Mouse (Mus musculus) stomach, embryonic 14.5 days (tissue): ENCODE measurements around the gene Tor3a. TPM values are rescaled to one million over a fixed set of nuclear protein-coding genes. Genes with fewer than 3 reads are reported as not detected.

Experiments used
- ATAC-seq: fragments of 200-750 bp; cut with Nextera tagmentation; 2 replicates; pipeline ENCODE4 v1.8.0; 2017; ENCODE audit warnings: low read depth, moderate TSS enrichment; ENCODE audit not compliant: insufficient number of reproducible peaks, insufficient read depth, low FRiP score
- H3K27ac ChIP-seq: fragments of 300-500 bp; sonication (generic); 2 replicates; pipeline ENCODE4 v1.5.1; 2014; ENCODE audit warnings: mild to moderate bottlenecking, low read length, moderate library complexity, mixed read lengths
- H3K27me3 ChIP-seq: fragments of 300-500 bp; sonication (generic); 2 replicates; pipeline ENCODE4 v1.6.1; 2014; ENCODE audit warnings: low read length, control low read depth, mixed read lengths; ENCODE audit not compliant: control insufficient read depth, insufficient read depth
- H3K36me3 ChIP-seq: fragments of 300-500 bp; sonication (generic); 2 replicates; pipeline ENCODE4 v1.6.1; 2014; ENCODE audit warnings: mild to moderate bottlenecking, control low read depth, low read length, moderate library complexity, mixed read lengths; ENCODE audit not compliant: control insufficient read depth, insufficient read depth
- H3K4me1 ChIP-seq: fragments of 300-500 bp; sonication (generic); 2 replicates; pipeline ENCODE4 v1.6.1; 2014; ENCODE audit warnings: low read length, control low read depth, mixed read lengths; ENCODE audit not compliant: control insufficient read depth, insufficient read depth
- H3K4me2 ChIP-seq: fragments of 300-500 bp; sonication (generic); replicated peaks from 2 replicates; pipeline ENCODE4 v1.6.1; 2014; ENCODE audit warnings: low read depth, low read length, control low read depth
- H3K4me3 ChIP-seq: fragments of 300-500 bp; sonication (generic); 2 replicates; pipeline ENCODE4 v1.5.1; 2014; ENCODE audit warnings: low read depth, low read length, control low read depth
- H3K9ac ChIP-seq: fragments of 300-500 bp; sonication (generic); replicated peaks from 2 replicates; pipeline ENCODE4 v1.6.1; 2014; ENCODE audit warnings: low read depth, mild to moderate bottlenecking, control low read depth, low read length, moderate library complexity, mixed read lengths
- H3K9me3 ChIP-seq: fragments of 300-500 bp; sonication (generic); 2 replicates; pipeline ENCODE4 v1.6.1; 2016; ENCODE audit warnings: low read depth, low read length, control low read depth; ENCODE audit not compliant: control insufficient read depth
- WGBS: fragments of 180-500 bp; shearing (Covaris S2); extraction: QIAGEN DNeasy Blood & Tissue Kit; methylation state at CpG from one replicate; pipeline ENCODE4 v1.1.7; 2014; 5-methylcytosine and 5-hydroxymethylcytosine counted together
- polyA plus RNA-seq: library from polyadenylated mRNA; unstranded; fragments of >200 nt; fragmentation: Nextera tagmentation; extraction: Ambion mirVana; gene quantifications from 2 replicates; pipeline ENCODE4 v1.2.1, GENCODE M21; 2014

Gene Tor3a
- polyA plus RNA-seq, 1 experiment from 2014 or later, result 13.3 TPM

DNA sequence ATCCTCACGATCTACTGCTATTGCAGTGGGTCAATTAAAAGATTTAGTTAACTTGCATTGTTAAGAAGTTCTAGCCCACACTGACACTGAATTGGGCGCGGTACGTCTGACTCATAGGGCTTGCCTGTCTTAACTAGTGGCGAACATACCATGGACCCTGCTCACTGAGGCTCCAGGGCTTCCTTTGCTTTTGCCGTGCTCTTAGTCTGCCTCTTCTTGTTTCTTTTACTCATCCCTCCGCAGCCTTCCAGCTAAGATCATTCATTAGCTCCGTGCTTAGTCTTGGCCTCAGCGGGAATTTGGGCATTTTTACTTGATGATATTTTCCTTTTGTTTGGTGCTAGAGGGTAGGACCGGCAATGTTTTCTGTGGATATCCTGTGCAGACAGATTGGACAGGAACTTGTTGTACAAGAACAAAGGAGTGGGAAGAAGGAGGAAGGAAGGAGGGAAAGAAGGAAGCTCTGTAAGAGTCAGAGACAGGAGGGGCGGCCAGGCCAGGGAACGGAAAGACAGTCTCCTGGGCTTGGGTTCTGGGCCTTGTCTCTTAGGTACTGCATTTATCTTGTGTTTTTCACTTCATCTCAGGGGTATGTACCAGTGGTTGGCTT, 57.1 kb downstream of the Tor3a start:
- WGBS, result 43% methylated on average over 12 of the region's 12 CpGs
- peak overlapping the region; percentile 52; the same call in 1 of the 2 replicates for H3K27ac ChIP-seq
- H3K4me3 ChIP-seq, result no peak overlapping the region

DNA sequence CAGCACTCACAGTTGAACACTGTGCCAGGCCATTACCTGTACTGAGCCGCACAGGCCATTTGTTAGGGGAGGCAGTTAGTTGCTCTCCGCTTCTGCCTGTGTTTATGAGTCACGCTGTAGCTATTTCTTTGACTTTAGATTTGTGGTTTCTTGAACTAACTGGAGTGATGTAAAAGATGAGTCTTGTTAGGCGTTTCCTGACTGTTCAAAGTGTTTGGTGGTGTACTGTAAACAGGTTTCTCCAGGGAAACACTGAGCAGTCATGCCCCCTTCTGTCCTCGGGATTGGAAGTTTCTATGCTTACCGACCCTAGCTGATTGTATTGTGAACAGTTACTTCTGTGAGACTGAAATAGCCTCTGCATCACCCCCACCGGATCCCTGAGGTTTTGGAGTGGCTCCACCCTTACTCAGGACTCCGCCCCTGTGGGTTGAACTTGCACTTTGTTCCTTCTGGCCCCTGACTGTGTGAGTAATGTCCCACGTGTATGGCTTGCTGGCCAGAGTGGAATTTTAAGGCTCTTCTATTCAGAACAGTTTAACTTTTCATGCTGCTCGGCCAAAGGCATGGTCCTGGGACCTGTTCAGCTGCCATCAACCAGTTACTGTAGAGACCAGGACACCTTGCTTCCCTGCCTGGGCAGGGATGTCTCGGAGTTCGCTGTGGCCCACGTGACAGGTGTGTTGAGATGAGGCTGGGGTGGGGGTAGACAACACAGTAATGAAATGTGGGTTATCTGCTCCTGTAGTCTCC, 58.6 kb downstream of the Tor3a start:
- ATAC-seq, result peak; percentile 80
- Histone ChIP-seq H3K4me2 (peak overlapping the region; percentile 1; the same call in 1 of the 2 replicates), H3K9me3 (no peaks in the 10 kb centered on the region), H3K27me3 (no peaks in the 10 kb centered on the region), H3K9ac (no peak overlapping the region), H3K4me1 (peaks cover 15% of the 10 kb centered on the region), H3K27ac (peak overlapping the region; percentile 55), H3K4me3 (peak overlapping the region; percentile 1; the same call in 1 of the 2 replicates), H3K36me3 (no peaks in the 10 kb centered on the region)
- 19% methylated on average over 13 of the region's 13 CpGs for WGBS

More for the DNA sequence above, 57.1 kb downstream of the Tor3a start:
- peaks cover 15% of the 10 kb centered on the region for H3K4me1 ChIP-seq
- no peaks in the 10 kb centered on the region for H3K27me3 ChIP-seq
- H3K4me2 ChIP-seq, result 0 out of 2 replicates have a peak overlapping the region, but pooled peaks have one; percentile 16
- no peak for ATAC-seq
- no peak overlapping the region for H3K9ac ChIP-seq
- no peaks in the 10 kb centered on the region for H3K9me3 ChIP-seq
- H3K36me3 ChIP-seq, result no peaks in the 10 kb centered on the region

DNA sequence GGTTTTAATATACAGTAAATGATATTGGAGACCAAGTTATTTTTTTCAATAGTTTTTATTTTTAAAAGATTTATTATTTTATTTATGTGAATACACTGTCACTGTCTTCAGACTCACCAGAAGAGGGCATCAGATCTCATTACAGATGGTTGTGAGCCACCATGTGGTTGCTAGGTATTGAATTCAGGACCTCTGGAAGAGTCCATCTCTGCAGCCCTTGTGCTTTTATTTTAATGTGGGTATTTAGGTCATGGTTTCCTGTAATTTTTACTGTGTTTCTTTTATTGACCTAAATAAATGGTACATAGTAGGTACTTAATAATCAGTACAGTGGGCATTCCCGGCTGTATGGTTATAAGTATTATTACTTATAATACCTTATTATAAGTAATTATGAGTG, 59.4 kb downstream of the Tor3a start:
- H3K4me3 ChIP-seq, result no peak overlapping the region
- H3K9me3 ChIP-seq, result no peaks in the 10 kb centered on the region
- H3K4me1 ChIP-seq, result peaks cover 15% of the 10 kb centered on the region
- no peak overlapping the region for H3K4me2 ChIP-seq
- no peak overlapping the region for H3K27ac ChIP-seq
- WGBS, result 93% methylated on average over 1 of the region's 1 CpGs
- H3K36me3 ChIP-seq, result no peaks in the 10 kb centered on the region
- no peak overlapping the region for H3K9ac ChIP-seq
- H3K27me3 ChIP-seq, result no peaks in the 10 kb centered on the region
- no peak for ATAC-seq

DNA sequence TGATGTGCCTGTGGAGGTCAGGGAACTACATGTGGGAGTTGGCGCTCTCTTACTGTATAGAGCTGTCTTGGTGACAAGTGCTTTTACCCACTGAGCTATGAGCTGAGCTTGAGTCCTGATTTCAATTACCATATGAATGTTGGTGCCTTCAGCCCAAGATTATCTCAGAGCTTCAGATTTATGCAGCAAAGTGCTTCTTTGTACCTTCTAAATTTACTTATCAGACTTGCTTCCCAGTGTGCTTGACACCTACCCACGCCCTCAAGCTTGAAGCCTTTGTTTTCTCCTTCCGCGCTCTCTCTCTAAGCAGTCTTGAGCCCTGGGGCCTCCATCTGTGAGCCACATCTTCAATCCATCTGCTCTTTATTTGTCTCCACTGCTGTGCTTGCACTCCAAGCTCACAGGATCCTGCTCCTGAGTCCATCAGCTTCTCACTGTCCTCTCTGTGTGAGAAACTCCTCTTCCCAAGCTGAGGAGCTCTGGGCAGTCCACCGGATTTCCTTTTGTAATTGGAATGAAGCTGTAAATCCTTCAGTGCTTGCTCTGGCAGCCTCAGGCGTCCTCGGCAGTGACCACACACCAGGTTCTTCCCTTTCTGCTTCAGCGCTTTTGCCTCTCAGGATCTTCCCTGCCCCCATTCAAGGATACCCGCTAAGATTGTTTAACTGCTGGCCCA, 60.2 kb downstream of the Tor3a start:
- Histone ChIP-seq H3K9ac (no peak overlapping the region), H3K4me3 (no peak overlapping the region), H3K4me1 (peaks cover 15% of the 10 kb centered on the region), H3K4me2 (no peak overlapping the region), H3K36me3 (no peaks in the 10 kb centered on the region), H3K9me3 (no peaks in the 10 kb centered on the region), H3K27me3 (no peaks in the 10 kb centered on the region), H3K27ac (no peak overlapping the region; the same call in 1 of the 2 replicates)
- no peak for ATAC-seq
- WGBS, result 37% methylated on average over 9 of the region's 9 CpGs

DNA sequence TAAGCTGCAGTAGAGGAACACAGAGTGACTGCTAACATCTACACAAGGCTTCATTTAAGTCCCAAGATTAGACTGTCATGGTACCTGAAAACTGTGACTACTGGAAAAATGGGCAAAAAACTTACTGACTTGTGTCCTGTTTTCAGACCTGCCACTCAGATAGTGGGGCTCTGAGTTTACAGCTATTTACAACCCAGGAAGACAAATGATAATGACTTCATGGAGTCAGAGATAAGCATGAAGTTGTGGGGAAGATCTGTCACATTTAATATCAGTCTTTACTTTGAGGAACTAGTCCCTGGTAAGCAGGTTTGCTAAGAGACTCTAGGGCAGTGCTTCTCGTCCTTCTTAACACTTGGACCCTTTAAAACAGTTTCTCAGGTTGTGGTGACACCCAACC, 63.9 kb downstream of the Tor3a start:
- Histone ChIP-seq H3K4me1 (peaks cover 6% of the 10 kb centered on the region), H3K4me3 (no peak overlapping the region), H3K36me3 (no peaks in the 10 kb centered on the region), H3K27ac (no peak overlapping the region), H3K9ac (no peak overlapping the region), H3K27me3 (no peaks in the 10 kb centered on the region), H3K9me3 (no peaks in the 10 kb centered on the region), H3K4me2 (no peak overlapping the region)
- 77% methylated on average over 1 of the region's 1 CpGs for WGBS
- ATAC-seq, result no peak

DNA sequence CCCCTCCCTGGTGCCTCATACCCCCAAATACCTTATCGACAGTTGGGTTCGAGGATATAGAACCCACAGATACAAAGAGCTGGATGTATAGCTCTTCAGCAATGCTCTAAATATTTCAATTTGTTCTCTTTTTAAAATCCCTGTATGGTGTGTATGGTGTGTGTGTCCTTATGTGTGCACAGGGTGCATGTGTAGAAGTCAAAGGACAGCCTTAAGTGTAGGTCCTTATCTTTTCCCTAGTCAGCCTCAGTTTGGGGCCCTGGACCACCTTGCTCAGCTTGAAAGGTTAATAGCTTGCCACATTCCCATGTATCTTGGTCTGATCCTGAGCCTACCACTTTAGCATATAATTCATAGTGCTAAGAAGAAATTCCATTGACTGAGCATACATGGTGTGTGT, 65.7 kb downstream of the Tor3a start:
- no peaks in the 10 kb centered on the region for H3K27me3 ChIP-seq
- no peak overlapping the region for H3K4me2 ChIP-seq
- no peaks in the 10 kb centered on the region for H3K4me1 ChIP-seq
- no peak overlapping the region for H3K27ac ChIP-seq
- no peak overlapping the region for H3K9ac ChIP-seq
- no peaks in the 10 kb centered on the region for H3K9me3 ChIP-seq
- H3K36me3 ChIP-seq, result no peaks in the 10 kb centered on the region
- ATAC-seq, result no peak
- 96% methylated on average over 2 of the region's 2 CpGs for WGBS
- H3K4me3 ChIP-seq, result no peak overlapping the region

DNA sequence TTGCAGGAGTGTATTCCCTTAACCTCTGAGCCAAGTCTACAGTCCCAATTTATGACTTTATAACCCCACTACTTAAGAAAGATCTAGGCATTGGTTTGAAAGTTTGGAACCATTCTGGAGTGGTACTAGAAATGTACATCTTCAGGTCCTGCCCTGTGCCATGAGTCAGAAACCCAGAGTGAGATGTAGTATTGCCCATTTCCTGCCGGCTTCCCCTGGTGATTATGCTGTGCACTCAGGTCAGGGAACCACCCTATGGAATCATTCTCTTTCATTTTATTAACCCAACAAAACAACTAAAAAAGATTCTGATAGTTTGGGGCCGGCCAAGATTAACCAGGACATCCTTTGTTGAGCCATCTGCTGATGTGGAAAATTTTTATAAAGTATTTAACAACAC, 68.2 kb downstream of the Tor3a start:
- WGBS, result 79% methylated on average over 2 of the region's 2 CpGs
- H3K27me3 ChIP-seq, result no peaks in the 10 kb centered on the region
- H3K4me3 ChIP-seq, result no peak overlapping the region
- ATAC-seq, result no peak
- H3K4me2 ChIP-seq, result no peak overlapping the region
- no peak overlapping the region for H3K9ac ChIP-seq
- no peak overlapping the region for H3K27ac ChIP-seq
- no peaks in the 10 kb centered on the region for H3K4me1 ChIP-seq
- no peaks in the 10 kb centered on the region for H3K36me3 ChIP-seq
- H3K9me3 ChIP-seq, result no peaks in the 10 kb centered on the region

DNA sequence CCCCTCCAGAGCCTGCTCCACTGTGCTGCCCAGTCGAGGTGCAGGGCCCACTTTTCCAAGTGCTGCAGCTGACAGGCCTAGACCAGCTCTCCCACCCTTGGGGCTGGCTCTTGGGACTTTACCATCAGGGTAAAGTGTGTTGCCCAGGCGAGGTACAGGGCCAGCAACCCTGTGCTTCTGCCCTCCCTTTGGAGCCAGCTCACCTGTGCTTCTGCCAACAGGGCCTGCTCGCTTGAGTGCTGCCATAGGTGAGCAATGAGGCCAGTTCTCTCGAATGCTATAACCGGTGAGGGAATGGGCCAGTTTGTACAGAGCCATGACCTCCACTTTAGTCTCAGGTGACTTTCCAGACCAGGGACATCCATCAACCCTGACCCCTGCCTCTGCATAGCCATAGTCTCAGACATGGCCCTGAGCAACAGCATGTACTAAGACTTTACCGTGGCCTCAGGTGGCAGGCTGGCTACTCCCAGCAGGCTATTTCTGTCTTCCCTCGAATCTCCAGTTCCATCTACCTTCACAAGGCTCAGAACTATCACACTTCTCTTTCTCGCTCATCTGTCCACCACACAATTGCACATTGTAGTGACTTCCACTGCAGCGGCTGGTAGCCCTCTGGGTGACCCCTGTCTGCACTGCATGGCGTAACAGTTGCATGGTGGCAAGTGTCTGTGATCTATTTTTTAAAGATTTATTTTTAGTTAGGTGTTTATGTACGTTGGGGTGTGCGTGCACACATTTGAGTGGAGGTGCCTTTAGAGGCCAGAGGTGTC, 68.9 kb downstream of the Tor3a start:
- no peak overlapping the region for H3K27ac ChIP-seq
- WGBS, result 67% methylated on average over 12 of the region's 12 CpGs
- H3K4me2 ChIP-seq, result no peak overlapping the region
- H3K4me3 ChIP-seq, result no peak overlapping the region
- no peaks in the 10 kb centered on the region for H3K9me3 ChIP-seq
- ATAC-seq, result no peak
- no peaks in the 10 kb centered on the region for H3K36me3 ChIP-seq
- H3K27me3 ChIP-seq, result no peaks in the 10 kb centered on the region
- no peak overlapping the region for H3K9ac ChIP-seq
- H3K4me1 ChIP-seq, result no peaks in the 10 kb centered on the region
